Mouse (Mus musculus): ENCODE measurements around the gene G6pdx.

GRCm38 (mm10) chrX:74408340-74408739, 20.7 kb downstream of the G6pdx start:
- no peak for TF ChIP-seq CTCF (conservative IDR thresholded peaks at IDR 0.05; ENCODE audit: low read length)
- no peak for TF ChIP-seq NANOG (IDR thresholded peaks at IDR 0.05; ENCODE audit: borderline replicate concordance, low read length)
